Mouse (Mus musculus) heart, postnatal 0 days (tissue): Measurements from ENCODE around the gene Prkcq.

Experiments
- CTCF ChIP-seq: IDR thresholded peaks from 2 replicates; pipeline ENCODE4 v1.5.1; 2016; ENCODE audit warnings: antibody characterized with exemption, control low read depth, low read depth
- EP300 ChIP-seq: IDR thresholded peaks from 2 replicates; pipeline ENCODE4 v1.6.1; 2016; ENCODE audit warnings: antibody characterized with exemption, low read depth

- TF ChIP-seq CTCF, result no peak
- no peak for TF ChIP-seq EP300
Observed at GRCm38 (mm10) chr2:11280247-11280646, 108.3 kb downstream of the Prkcq start.
